Mouse (Mus musculus): ENCODE measurements around the gene Soga1. TPM values are rescaled to one million over a fixed set of nuclear protein-coding genes. Genes with fewer than 3 reads are reported as not detected.

The Soga1 gene
- polyA plus RNA-seq, 1 experiment from 2014 or later: 8.2 TPM

GRCm38 (mm10) chr2:157076585-157076984, 2.5 kb downstream of the Soga1 start:
- Histone ChIP-seq H3K27me3 (ENCODE audit: control insufficient read depth, insufficient read depth, low read length) (no peaks in the 10 kb centered on the region), H3K4me1 (replicated peaks; ENCODE audit: control insufficient read depth, insufficient read depth, low read length) (peaks cover 23% of the 10 kb centered on the region; the same call in 1 of the 2 replicates), H3K36me3 (ENCODE audit: control insufficient read depth, insufficient read depth, low read length) (no peaks in the 10 kb centered on the region), H3K9ac (ENCODE audit: low read length) (no peak overlapping the region), H3K9me3 (ENCODE audit: control insufficient read depth, low read length) (no peaks in the 10 kb centered on the region), H3K4me2 (ENCODE audit: low read depth, low read length, severe bottlenecking) (peak overlapping the region; percentile 97; the same call in 1 of the 2 replicates), H3K4me3 (ENCODE audit: low read depth, low read length) (peak overlapping the region; percentile 98; the same call in 1 of the 2 replicates), H3K27ac (ENCODE audit: low read depth, low read length) (no peak overlapping the region)
- ATAC-seq (replicated peaks; ENCODE audit: low FRiP score) (no peak), DNase-seq (ENCODE audit: low spot score) (no peak)
- WGBS: 93% methylated on average over 7 of the region's 7 CpGs

- Histone ChIP-seq H3K27ac (ENCODE audit: low read depth, low read length) (no peak overlapping the region), H3K27me3 (ENCODE audit: control insufficient read depth, insufficient read depth, low read length) (no peaks in the 10 kb centered on the region), H3K36me3 (ENCODE audit: control insufficient read depth, insufficient read depth, low read length) (no peaks in the 10 kb centered on the region), H3K9me3 (ENCODE audit: control insufficient read depth, low read length) (no peaks in the 10 kb centered on the region), H3K4me2 (ENCODE audit: low read depth, low read length, severe bottlenecking) (0 out of 2 replicates have a peak overlapping the region, but pooled peaks have one; percentile 18), H3K9ac (ENCODE audit: low read length) (peak overlapping the region; percentile 14), H3K4me3 (ENCODE audit: low read depth, low read length) (no peak overlapping the region), H3K4me1 (replicated peaks; ENCODE audit: control insufficient read depth, insufficient read depth, low read length) (peaks cover 25% of the 10 kb centered on the region; the same call in 1 of the 2 replicates)
- WGBS: 76% methylated on average over 3 of the region's 3 CpGs
- DNase-seq (ENCODE audit: low spot score): no peak
- no peak for ATAC-seq (replicated peaks; ENCODE audit: low FRiP score)
Measured at GRCm38 (mm10) chr2:157075685-157076084, 3.4 kb downstream of the Soga1 start.

GRCm38 (mm10) chr2:157075226-157075625, 3.8 kb downstream of the Soga1 start:
- Histone ChIP-seq H3K36me3 (ENCODE audit: control insufficient read depth, insufficient read depth, low read length) (no peaks in the 10 kb centered on the region), H3K9ac (ENCODE audit: low read length) (no peak overlapping the region; the same call in 1 of the 2 replicates), H3K27me3 (ENCODE audit: control insufficient read depth, insufficient read depth, low read length) (no peaks in the 10 kb centered on the region), H3K27ac (ENCODE audit: low read depth, low read length) (no peak overlapping the region), H3K9me3 (ENCODE audit: control insufficient read depth, low read length) (no peaks in the 10 kb centered on the region), H3K4me1 (replicated peaks; ENCODE audit: control insufficient read depth, insufficient read depth, low read length) (peaks cover 25% of the 10 kb centered on the region; the same call in 1 of the 2 replicates), H3K4me2 (ENCODE audit: low read depth, low read length, severe bottlenecking) (no peak overlapping the region), H3K4me3 (ENCODE audit: low read depth, low read length) (no peak overlapping the region)
- DNase-seq (ENCODE audit: low spot score): no peak
- WGBS: 91% methylated on average over 3 of the region's 3 CpGs
- ATAC-seq (replicated peaks; ENCODE audit: low FRiP score): no peak

DNA sequence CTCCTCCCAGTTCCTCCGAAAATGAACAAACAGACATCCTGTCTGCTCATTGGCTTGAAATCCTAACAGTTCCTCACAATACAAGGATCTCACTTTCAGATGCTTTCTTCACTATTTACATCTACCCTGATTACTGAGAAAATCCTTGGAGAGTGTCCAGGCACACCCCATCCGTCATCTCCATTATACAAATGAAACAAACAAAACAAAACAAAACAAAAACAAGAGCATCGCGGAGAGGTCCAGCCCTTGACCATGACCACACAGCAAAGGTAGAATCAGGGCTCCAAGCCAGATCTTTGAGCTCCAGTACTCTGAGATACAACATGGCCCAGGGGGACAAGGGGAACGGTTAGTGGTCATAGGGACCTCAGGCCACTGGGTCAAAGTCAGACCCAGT, 4.3 kb downstream of the Soga1 start:
- H3K4me2 ChIP-seq (ENCODE audit: low read depth, low read length, severe bottlenecking): no peak overlapping the region
- H3K36me3 ChIP-seq (ENCODE audit: control insufficient read depth, insufficient read depth, low read length): no peaks in the 10 kb centered on the region

DNA sequence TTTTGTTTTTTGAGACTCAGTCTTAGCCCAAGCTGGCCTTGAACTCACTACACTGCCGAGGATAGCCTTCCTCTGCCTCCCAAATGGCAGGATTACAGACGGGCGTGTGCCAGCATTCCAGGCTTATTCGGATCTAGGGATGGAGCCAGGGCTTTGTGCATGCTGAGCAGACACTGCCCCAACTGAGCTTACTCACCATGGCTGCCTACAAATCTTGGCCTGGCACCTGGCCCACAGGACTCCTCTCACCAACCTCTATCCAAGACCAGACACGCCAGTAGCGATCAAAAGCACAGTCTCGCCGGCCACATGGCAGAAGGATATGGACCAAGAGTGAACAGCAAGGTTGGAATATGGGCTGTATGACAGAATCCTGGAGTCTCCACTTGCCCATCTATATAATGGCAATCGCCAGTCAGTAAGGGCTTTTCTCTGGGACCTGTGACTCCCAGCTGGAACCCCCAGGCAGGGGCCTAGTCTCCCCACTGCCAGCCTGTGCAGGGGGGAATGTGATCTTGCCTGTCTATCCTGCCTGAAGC, 4.8 kb downstream of the Soga1 start:
- ATAC-seq (replicated peaks; ENCODE audit: low FRiP score) (no peak), DNase-seq (ENCODE audit: low spot score) (no peak)
- H3K36me3 ChIP-seq (ENCODE audit: control insufficient read depth, insufficient read depth, low read length): no peaks in the 10 kb centered on the region
- H3K4me1 ChIP-seq (replicated peaks; ENCODE audit: control insufficient read depth, insufficient read depth, low read length): peaks cover 29% of the 10 kb centered on the region; the same call in 1 of the 2 replicates
- H3K4me3 ChIP-seq (ENCODE audit: low read depth, low read length): no peak overlapping the region
- 88% methylated on average over 9 of the region's 9 CpGs for whole genome bisulfite sequencing
- no peak overlapping the region for H3K27ac ChIP-seq (ENCODE audit: low read depth, low read length)
- H3K9ac ChIP-seq (ENCODE audit: low read length): no peak overlapping the region
- H3K4me2 ChIP-seq (ENCODE audit: low read depth, low read length, severe bottlenecking): no peak overlapping the region
- no peaks in the 10 kb centered on the region for H3K9me3 ChIP-seq (ENCODE audit: control insufficient read depth, low read length)
- H3K27me3 ChIP-seq (ENCODE audit: control insufficient read depth, insufficient read depth, low read length): no peaks in the 10 kb centered on the region

More for the DNA sequence above, 4.3 kb downstream of the Soga1 start:
- Histone ChIP-seq H3K4me3 (ENCODE audit: low read depth, low read length) (no peak overlapping the region), H3K9ac (ENCODE audit: low read length) (no peak overlapping the region), H3K9me3 (ENCODE audit: control insufficient read depth, low read length) (no peaks in the 10 kb centered on the region), H3K27ac (ENCODE audit: low read depth, low read length) (no peak overlapping the region), H3K4me1 (replicated peaks; ENCODE audit: control insufficient read depth, insufficient read depth, low read length) (peaks cover 26% of the 10 kb centered on the region; the same call in 1 of the 2 replicates), H3K27me3 (ENCODE audit: control insufficient read depth, insufficient read depth, low read length) (no peaks in the 10 kb centered on the region)
- DNase-seq (ENCODE audit: low spot score): no peak
- ATAC-seq (replicated peaks; ENCODE audit: low FRiP score): no peak
- 86% methylated on average over 5 of the region's 5 CpGs for whole genome bisulfite sequencing

- Histone ChIP-seq H3K9me3 (ENCODE audit: control insufficient read depth, low read length) (no peaks in the 10 kb centered on the region), H3K9ac (ENCODE audit: low read length) (no peak overlapping the region), H3K27me3 (ENCODE audit: control insufficient read depth, insufficient read depth, low read length) (no peaks in the 10 kb centered on the region), H3K36me3 (ENCODE audit: control insufficient read depth, insufficient read depth, low read length) (no peaks in the 10 kb centered on the region), H3K4me2 (ENCODE audit: low read depth, low read length, severe bottlenecking) (no peak overlapping the region), H3K27ac (ENCODE audit: low read depth, low read length) (no peak overlapping the region), H3K4me3 (ENCODE audit: low read depth, low read length) (no peak overlapping the region), H3K4me1 (replicated peaks; ENCODE audit: control insufficient read depth, insufficient read depth, low read length) (peaks cover 32% of the 10 kb centered on the region; the same call in 1 of the 2 replicates)
- no peak for ATAC-seq (replicated peaks; ENCODE audit: low FRiP score)
- DNase-seq (ENCODE audit: low spot score): no peak
- 87% methylated on average over 9 of the region's 9 CpGs for WGBS
Measured at GRCm38 (mm10) chr2:157073378-157074052, 5.5 kb downstream of the Soga1 start.

GRCm38 (mm10) chr2:157072316-157072990, 6.6 kb downstream of the Soga1 start:
- WGBS: 76% methylated on average over 9 of the region's 9 CpGs
- Histone ChIP-seq H3K27ac (ENCODE audit: low read depth, low read length) (no peak overlapping the region), H3K9me3 (ENCODE audit: control insufficient read depth, low read length) (no peaks in the 10 kb centered on the region), H3K4me1 (replicated peaks; ENCODE audit: control insufficient read depth, insufficient read depth, low read length) (peaks cover 32% of the 10 kb centered on the region; the same call in 1 of the 2 replicates), H3K4me2 (ENCODE audit: low read depth, low read length, severe bottlenecking) (no peak overlapping the region), H3K27me3 (ENCODE audit: control insufficient read depth, insufficient read depth, low read length) (no peaks in the 10 kb centered on the region), H3K4me3 (ENCODE audit: low read depth, low read length) (no peak overlapping the region), H3K9ac (ENCODE audit: low read length) (no peak overlapping the region), H3K36me3 (ENCODE audit: control insufficient read depth, insufficient read depth, low read length) (no peaks in the 10 kb centered on the region)
- no peak for DNase-seq (ENCODE audit: low spot score)
- ATAC-seq (replicated peaks; ENCODE audit: low FRiP score): no peak

DNA sequence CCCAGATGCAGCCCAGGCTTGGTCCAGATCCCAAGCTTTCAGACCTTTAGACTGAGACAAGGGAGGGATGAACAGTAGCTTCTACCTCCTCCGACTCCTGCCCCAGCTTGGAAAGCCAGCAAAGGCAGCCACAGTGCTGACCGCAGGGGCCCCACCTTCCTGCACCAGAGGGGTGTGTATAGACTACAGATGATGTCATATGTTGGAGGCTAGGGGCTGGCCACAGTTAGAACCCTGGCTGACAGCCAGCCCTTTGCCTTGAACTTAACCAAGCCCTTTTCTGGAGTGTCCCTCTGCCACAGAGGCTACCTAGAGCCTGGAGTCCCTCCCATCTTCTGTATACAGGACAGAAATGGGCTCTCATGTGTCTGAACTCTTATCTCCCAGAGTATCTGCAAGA, 7.5 kb downstream of the Soga1 start:
- H3K27me3 ChIP-seq (ENCODE audit: control insufficient read depth, insufficient read depth, low read length): no peaks in the 10 kb centered on the region
- no peak overlapping the region for H3K4me3 ChIP-seq (ENCODE audit: low read depth, low read length)
- 78% methylated on average over 2 of the region's 2 CpGs for WGBS
- H3K27ac ChIP-seq (ENCODE audit: low read depth, low read length): no peak overlapping the region
- no peak for ATAC-seq (replicated peaks; ENCODE audit: low FRiP score)
- no peaks in the 10 kb centered on the region for H3K9me3 ChIP-seq (ENCODE audit: control insufficient read depth, low read length)
- H3K4me1 ChIP-seq (replicated peaks; ENCODE audit: control insufficient read depth, insufficient read depth, low read length): peaks cover 25% of the 10 kb centered on the region; the same call in 1 of the 2 replicates
- H3K36me3 ChIP-seq (ENCODE audit: control insufficient read depth, insufficient read depth, low read length): no peaks in the 10 kb centered on the region
- DNase-seq (ENCODE audit: low spot score): no peak
- H3K4me2 ChIP-seq (ENCODE audit: low read depth, low read length, severe bottlenecking): no peak overlapping the region
- no peak overlapping the region for H3K9ac ChIP-seq (ENCODE audit: low read length)

Data from forebrain, embryonic 11.5 days (tissue).